Mouse (Mus musculus) erythroblast, embryonic 14.5 days (primary cell): ENCODE measurements around the gene Psmc3.

Experiments
- GATA1 ChIP-seq: IDR thresholded peaks from 2 replicates; pipeline ENCODE4 v1.6.1; 2012; ENCODE audit warnings: low read length, inconsistent platforms, mixed read lengths
- TAL1 ChIP-seq: IDR thresholded peaks from 3 replicates; pipeline ENCODE4 v1.6.1; 2012; ENCODE audit warnings: low read length, inconsistent platforms, mixed read lengths

GRCm38 (mm10) chr2:91112491-91112890, 58.7 kb downstream of the Psmc3 start:
- TF ChIP-seq GATA1 (no peak), TAL1 (no peak)
